Mouse (Mus musculus) left cerebral cortex, adult 18-20 months (tissue): Measurements from ENCODE around the gene Galnt7. TPM values are rescaled to one million over a fixed set of nuclear protein-coding genes. Genes with fewer than 3 reads are reported as not detected.
A peak's percentile ranks its signal among the peaks of the same experiment; 100 is the strongest.

ENCODE experiments used
- DNase-seq, 2 experiments: peaks; one replicate each; pipeline ENCODE4 v3.0.0; 2021 to 2022; ENCODE audit warnings: low spot score in 2 of 2, mixed read lengths in 1 of 2
- long read RNA-seq, 2 experiments: library from polyadenylated mRNA; stranded (forward); transcript quantifications; one replicate each; pipeline ENCODE4 v2.0.0; 2021
- total RNA-seq, 2 experiments: library from RNA; stranded (reverse); gene quantifications; 2 replicates each; pipeline ENCODE4 v1.2.3; 2021

Galnt7 gene
- 10 to 100 TPM; 10.2 to 12.3 TPM for total RNA-seq
- long read RNA-seq, experiment 1, partial matches to known transcripts, result 2 of 6 reads
- long read RNA-seq, experiment 1, other reads (novel, unspliced or antisense), result 2 of 6 reads
- long read RNA-seq, experiment 2, partial matches to known transcripts, result 3 of 5 reads
- long read RNA-seq, experiment 2, other reads (novel, unspliced or antisense), result 1 of 5 reads

DNA sequence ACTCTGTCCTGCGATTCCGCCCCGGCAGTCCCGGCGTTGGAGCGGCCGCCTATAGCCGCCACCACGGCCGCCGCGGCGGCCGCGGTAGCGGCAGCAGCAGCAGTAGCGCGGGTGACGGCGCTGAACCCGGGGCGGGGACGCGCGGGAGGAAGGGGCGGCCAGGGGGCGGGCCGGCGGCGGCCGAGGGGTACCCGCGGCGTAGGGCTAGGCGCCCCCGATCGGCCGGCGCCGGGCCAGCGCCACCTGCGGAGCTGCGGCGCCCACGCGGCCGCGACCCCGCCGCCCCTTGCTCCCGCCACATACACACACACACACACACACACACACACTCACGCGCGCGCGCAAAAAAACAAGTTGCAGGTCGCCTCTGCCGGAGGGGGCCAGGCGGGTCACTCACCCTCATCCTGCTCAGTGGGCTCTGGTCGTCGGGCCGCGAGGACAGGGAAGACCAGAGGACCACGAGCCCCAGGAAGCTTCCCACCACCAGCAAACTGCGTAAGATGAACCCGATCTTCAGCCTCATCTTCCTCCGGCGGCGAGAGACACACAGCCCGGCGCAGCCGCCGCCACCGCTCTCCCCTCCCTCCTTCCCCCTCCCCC lies at the start of gene Galnt7:
Gene Galnt7 (minus strand): TSS at position 577 of the 600 bp plus-strand sequence.
- DNase-seq, result peak; percentile 23 to 52

DNA sequence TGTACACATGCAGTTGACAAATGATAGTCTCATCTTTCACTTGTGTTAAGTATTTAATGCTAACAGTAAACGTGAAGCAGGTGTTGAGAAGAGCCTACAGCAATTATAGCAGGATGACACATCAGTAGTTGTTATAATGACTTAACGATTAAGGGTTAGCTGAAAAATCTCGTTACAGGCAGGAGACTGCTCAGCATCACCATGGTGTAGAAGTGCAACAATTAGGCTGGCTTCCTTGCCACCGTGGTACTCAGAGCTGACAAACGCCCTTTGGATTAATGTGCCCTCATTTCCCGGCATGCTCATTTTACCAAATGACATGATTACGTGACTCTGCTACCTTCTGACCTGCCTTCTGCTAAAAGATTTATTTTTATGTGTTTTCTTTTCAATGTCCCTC lies 35.8 kb upstream of the Galnt7 start:
- DNase-seq, result no peak

DNA sequence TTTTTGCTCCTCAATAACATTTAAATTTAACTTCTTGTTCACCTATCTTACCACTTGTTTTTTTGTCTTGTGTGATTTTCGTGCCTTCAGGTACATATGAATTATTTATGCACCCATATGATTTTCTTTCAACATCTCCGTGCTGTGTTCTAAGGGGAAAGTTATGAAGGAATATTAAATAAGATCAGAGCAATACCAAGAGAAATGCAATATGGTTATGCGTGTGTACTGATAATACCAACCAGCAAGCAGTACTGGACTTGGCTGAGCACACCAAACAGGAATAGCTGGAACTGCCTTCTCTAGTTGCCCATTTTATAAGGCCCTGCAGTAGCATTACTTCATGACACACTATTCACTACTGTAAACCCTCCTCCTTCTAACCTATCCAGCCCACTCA lies 33.0 kb upstream of the Galnt7 start:
- no peak for DNase-seq

DNA sequence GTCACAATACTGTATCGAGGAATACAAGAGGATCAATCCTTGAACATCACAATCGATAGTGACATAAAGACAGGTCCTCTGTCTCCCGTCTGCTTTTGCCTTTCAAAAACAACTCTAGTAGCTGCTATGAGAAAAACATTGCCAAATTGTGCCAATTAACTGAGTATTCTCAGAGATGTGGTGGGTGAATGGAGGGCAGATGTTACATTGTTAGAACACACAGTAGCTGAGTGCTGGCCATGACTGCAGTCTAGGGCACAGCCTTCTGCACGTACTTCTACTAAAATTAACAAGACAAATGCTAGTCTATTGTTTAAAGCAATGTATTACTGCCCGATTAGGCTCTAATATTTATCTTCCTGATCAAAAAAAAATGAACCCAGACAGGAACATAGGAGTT lies 27.2 kb upstream of the Galnt7 start:
- no peak for DNase-seq

DNA sequence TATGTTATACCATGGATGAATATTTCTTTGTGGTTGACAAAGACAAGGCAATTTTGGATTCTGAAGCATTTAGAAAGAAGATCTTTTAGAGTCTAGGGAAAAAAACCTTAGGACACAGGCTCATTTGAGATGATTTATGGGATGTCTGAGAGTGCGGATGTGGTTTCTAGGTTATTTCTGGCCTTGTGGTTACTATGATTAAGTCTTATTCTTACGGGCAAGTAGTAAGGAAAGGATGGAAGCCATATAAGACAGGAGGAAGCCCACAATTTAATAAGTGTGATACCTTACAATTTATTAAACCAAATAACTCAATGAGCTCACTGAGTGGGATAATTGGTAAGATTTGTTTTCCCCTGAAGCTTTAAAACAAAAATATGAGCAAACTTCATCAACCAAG lies 11.3 kb upstream of the Galnt7 start:
- DNase-seq, result no peak

DNA sequence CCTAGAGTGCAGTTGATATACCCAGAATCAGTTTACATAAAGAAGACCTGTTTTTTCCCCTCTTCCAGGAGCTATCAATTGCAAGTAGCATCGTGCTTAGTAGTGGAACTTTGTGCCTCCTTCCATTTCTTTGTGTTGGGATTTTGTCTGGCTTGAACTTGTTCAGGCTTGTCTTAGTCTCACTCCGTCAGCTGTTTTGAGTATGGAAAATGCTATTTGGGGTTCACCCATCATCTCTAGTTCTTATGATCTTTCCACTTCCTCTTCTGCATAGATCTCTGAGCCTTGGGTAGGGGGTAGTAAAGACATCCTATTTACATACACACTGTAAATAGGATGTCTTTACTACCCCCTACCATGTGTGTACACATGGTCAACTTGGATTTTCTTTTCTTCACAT lies 7.2 kb upstream of the Galnt7 start:
- DNase-seq, result no peak

DNA sequence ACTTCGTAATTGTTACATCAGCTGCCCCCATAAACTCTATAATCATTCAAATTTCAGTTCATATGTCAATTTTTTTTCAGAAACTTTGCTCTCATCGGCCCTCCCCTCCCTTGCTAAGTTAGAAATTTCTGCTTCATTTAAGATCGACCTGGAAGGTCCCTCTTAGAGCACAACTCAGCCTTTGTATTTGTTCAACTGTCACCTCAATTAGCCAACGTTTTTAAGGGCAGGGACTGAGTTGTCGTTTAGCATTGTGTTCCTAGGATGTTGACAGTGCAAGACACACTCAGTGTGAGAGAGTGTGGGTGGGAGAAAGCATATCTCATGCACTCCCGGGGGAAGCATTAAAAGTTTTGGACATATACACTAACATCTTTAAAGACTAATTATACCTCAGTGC lies 3.6 kb upstream of the Galnt7 start:
- DNase-seq, result no peak

DNA sequence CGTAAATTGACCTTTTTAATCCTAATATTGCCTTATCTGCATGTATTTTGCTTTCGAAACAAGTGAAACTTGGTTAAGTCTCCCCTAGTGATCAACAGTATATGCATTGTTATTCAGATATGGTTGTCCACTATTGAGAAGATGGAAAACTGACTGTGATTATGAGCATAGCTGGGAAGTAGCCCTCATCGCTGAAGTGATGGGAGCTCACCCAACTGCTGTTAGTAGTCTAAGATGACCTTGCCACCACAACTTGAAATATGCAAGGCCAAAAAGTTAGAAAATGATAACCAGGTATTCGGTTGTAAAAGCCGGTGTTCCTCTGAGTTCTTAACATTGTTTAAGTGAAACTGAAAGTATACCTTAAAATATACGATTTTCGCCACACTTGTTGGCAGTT lies 1.3 kb upstream of the Galnt7 start:
- DNase-seq, result no peak

DNA sequence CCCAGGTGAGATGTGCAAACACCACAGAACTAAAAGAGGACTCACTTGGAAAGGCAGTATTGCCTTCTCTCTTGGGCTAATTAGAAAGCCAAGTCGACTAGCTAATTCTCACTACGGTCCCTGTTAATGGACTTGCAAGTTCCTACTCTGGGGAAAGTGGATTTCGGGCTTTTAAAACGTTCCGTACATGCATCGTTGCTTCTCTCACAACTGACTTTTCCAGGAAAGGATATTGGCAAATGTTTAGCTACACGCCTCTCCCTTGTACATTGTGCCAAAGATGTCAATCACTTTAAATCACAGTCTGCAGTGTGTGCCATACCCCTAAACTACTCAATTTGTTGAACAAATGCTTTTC lies 915 bp upstream of the Galnt7 start:
- DNase-seq, result no peak

DNA sequence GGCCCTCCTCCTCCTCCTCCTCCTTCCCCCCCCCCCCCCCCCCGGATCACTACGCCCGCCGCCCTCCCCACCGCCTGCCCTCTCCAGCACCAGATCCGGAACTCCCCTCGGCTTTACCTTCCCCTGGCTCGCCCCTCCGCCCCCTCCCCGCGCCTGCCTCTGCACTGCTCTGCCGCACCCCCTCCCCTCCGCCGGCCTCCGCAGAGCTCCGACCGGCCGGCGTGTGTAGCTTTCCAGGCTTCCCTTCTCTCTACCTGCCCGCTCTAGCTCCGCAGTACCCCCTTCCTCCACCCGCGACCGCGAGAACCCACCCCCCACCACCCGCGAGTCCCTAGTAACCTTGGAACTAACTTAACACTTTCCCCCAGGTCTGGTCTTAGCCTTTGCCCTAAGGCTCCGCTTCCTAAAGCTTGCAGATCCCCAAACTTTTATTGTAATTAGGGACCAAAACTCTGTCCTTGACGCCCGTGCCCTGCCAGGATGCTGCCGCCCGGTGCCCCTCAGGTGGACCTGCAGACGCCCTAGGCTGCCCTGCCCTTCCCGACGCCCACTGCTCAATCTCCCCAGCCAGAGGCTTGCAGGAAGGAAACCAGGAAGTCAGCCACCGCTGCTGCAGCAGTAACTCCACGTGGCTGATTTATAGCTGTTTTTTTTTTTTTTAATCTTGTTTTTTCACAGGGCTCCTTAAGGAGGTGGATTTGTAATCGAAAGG lies 380 bp upstream of the Galnt7 start:
- DNase-seq, result peak in 1 of 2 experiments; percentile 29

DNA sequence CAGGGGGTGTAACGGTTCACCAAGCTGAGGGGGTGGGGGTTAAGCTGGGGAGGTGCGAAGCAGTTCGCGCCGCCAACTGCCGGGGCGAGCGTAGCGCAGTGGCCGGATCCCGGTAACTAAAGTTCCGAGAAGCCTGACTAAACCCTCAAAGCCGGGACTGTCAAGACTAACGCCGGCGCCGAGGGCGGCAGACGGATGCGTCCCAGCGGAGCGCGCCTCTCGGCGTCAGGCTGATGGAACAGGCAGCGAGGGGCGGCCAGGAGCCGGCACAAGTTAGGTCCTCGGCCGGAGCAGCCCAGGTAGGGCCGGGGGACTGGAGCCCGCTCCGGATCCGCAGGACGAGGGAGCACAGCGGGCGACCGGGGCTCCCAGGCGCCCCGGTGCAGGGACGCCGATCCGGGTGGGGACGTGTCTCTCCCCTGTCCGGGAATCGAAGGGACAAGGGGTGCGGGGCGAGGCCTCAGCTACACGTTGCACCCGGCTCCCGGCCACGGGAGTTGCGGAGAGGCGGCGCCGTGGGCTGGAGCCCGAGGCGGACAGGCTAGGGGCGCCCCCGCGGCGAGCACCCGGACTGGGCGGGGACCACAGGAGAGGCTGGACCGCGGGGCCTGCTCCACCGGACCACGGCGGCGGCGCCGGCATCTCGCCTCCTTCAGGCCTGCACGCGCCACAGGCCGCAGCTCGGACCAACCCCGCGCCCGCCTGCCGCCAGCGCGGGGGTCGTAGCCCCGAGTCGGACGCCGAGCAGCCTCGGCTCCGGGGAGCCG lies 960 bp downstream of the Galnt7 start:
- DNase-seq, result peak; percentile 52 to 68

DNA sequence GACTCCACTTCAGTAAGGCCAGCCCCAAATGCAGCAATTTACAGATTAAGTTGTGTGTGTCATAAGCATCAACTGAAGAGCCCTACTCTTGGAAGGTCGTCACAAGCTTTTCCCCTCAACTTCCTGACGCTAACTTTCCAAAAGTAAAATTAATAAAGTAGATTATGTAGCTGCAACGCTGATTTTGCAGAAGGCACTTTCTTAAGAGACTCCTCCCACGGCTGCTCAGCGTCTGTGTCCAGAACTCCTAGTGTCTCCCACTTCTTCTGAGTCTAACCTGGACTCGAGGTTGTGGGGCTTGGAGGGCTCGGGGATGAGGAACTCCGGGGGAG lies 1.5 kb downstream of the Galnt7 start:
- DNase-seq, result no peak

DNA sequence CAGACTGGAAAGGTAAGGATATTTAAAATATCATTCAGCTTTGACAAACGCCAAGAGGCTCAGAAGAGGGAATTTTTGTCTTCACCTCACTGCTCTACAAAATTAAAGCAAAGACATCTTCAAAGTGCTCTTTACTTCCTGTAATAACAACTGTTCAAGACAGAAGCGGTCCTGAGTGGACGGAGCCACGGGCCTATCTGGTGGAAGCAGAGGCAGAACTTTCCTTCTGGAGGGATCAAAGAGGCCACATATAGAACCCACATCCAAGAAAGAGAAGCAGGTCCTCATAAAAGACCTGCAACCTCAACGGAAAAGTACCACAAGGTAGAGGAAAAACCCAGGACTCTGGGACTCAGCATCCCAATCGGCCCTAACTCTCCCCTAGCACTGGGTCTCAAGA lies 2.6 kb downstream of the Galnt7 start:
- DNase-seq, result no peak

DNA sequence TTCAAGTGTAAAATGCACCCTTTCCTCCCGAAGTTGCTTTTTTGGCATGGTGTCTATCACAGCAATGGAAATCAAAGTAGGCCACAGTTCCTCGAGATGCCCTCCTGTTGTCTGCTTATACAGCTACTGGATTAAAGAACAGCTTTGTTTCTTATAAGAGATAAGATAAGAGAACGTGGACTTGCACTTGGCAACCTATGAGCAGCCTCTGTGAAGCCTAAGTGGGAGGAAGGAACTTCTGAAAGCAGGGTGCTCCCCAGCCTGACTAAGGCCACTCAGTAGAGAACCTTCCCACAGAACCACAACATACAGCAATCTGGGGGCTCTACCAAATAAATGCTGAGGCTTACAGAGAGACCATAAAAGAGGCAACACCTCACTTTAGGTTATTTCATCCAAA lies 5.3 kb downstream of the Galnt7 start:
- no peak for DNase-seq

DNA sequence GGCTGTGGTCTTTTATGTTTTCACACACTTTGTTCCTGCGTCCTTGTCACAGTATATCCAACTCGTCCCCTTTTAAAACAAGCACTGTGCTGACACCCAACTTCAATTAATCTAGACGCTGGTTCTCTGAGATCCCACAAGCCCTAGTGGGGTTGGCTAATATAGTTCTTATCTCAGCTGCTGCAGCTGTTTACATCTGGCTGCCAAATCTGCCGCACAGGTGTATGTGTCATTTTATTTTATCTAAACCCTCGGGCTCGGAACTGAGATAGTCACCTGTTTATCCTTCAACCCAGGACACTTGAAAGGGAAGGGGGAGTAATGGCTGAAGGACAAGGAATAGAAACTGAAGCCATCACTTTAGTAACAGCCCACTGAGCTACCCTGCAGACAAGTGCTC lies 8.6 kb downstream of the Galnt7 start:
- DNase-seq, result no peak

DNA sequence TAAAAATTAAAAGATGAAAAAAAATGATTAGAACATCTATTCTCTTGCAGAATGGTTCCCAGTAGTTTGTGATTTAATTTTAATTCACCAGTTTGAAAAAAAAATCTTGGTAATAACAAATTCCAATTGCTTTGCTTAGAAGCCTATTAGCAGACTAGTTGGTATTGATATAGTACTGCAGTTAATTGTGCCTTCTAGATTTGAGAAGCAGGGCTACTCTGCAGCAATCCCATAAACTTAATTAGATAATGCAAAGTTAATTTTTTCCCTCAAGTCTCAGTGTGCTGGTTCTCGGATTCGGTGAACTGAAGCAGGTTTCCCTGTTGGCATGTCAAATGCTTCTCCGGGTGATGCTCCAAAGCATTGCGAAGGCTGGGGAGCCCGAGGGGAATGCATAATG lies 10.1 kb downstream of the Galnt7 start:
- DNase-seq, result no peak

DNA sequence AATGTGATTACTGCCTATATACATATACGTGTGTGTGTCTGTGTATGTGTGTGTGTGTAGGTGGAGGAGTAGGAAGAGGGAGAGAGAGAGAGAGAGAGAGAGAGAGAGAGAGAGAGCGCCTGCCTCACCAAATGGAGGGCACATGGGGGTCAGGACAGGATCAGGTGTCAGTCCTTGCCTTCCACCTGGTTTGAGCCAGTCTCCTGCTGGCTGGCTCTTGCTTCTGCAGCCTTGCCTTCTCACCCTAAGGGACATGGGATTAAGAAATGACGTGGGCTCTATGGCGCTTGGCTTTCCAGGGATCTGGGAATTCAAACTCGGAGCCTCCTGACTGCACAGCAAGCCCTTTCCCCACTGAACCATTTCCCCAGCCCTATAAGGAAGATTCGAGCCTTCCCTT lies 13.9 kb downstream of the Galnt7 start:
- no peak for DNase-seq

DNA sequence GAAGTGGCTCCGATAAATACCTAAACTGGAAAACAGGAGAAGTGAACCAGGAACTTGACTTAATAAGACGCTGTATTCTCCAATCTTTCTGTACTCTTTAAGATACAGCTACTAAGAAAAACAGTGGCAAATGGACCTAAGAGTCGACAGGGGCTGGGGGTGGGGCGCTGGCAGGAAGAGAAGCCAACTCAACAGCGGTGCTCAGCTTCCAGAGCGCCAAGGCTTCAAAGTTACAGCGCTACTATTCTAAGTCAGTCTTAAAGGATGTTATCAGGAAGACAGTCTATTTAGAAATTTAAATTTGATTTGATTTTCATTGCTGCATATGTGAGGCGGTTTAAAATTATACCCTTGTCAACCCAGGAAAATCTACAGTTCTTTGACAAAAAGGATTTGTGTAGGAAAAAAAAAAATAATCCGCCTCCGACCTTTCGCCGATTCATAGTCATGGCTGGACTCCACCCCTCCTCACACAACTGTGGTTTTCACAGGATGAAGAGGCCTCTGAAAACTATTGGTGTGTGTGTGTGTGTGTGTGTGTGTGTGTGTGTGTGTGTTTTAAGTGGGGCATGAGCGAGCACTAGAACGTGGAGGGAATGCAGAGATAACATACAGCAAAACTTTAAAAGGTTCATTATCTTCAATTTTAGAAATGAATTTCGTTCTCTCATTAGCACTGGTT lies 15.1 kb downstream of the Galnt7 start:
- DNase-seq, result no peak

DNA sequence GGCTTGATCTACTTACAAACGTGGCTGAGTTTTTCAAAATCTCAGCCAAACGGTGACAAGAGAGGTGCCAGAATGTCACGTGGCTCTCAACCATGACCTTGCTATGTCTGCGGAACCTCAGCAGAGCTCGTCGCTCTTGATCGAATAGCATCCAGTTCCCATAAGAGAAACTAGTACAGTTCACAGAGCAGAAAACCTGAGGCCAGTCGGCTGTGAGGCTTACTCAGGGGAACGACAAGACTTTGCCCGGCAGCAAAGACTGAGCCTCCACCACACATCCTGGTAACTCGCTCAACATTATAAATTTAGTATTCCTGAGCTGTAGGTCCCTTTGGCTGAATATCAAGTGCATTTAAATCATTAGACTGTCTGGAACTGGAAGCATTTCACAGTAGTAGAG lies 16.1 kb downstream of the Galnt7 start:
- no peak for DNase-seq

DNA sequence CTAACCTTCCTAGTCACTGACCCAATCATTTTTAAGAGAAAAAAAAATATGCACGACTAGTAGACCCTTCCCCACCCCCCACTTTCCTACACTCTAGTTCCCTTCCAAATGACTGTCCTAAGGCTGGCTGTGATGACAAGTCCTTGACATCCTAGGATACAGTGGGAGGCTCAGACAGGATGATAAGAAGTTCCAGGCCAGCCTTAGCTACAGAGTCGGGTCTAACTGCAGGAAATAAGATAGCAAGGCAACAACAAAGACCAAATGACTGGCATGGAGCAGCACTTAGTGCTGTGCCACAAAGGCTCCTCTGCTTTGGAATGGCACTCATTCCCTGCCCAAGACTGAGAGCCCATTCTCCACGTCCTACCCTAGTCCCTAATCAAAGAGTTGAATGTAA lies 16.6 kb downstream of the Galnt7 start:
- no peak for DNase-seq

DNA sequence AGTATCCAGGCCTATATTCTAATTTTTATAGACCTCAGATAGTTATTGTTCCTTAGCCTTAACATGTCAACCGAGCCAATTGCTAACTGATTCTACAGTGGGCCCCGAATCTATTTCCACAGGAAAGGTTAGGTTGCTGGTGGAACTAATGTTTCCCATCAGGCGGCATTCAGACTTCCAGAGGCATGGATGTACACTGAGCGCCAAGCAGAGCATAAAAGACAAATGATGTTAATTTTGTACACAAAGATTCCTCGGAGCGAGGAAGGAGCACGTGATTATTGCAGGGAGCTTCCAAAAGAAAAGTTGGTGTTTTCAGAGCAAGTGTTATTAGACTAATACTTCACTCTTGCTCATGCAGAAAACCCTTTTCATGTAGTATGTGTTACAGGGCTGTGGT lies 21.1 kb downstream of the Galnt7 start:
- DNase-seq, result no peak

DNA sequence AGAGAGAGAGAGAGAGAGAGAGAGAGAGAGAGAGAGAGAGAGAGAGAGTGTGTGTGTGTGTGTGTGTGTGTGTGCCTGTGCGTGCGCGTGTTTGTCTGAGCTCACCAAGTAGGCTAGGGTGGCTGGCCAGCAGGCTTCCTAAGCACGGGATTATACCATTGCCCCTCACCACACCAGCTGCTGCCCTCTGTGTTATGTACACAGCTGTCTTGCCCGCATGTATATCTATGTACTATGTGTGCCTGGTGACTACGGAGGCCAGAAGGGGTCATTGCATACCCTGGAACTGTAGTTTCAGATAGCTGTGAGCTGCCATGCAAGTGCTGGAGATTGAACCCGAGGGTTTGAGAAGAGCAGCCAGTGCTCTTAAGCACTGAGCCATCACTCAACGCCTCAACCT lies 22.7 kb downstream of the Galnt7 start:
- DNase-seq, result no peak
